ENCODE assay signal across 7 mouse cellular contexts in genomic region chr10:95416685-95417495, GRCm38 (mm10). TPM values are rescaled to one million over a fixed set of nuclear protein-coding genes. Genes with fewer than 3 reads are reported as not detected.
DNase-seq lines count a peak whose midpoint lies in the region; ATAC-seq and TF ChIP-seq lines count a peak whose summit lies in the region.

TSS of gene Socs2 (minus strand) at chr10:95417180.

- WGBS in intestine, postnatal 0 days: under 1% methylated on average over 54 of the region's 66 CpGs
- WGBS in midbrain, embryonic 10.5 days: under 1% methylated on average over 66 of the region's 66 CpGs

- H3K4me3 ChIP-seq in intestine, postnatal 0 days (ENCODE audit: low read depth, low read length): peak within 1 kb of the TSS; percentile 71
- H3K4me3 ChIP-seq in midbrain, embryonic 10.5 days: peak within 1 kb of the TSS; percentile 82

- H3K9me3 ChIP-seq in intestine, postnatal 0 days (ENCODE audit: control insufficient read depth): no peaks in the 10 kb centered on the region
- no peaks in the 10 kb centered on the region for H3K9me3 ChIP-seq in midbrain, embryonic 10.5 days (replicated peaks)

- intact Hi-C loops in left cerebral cortex, postnatal 36 days (cut with DNase I): loop anchor here (2.0 to 5.0 kb wide), 5 partner anchors 56 to 426 kb away; no protein-coding TSS in a partner anchor

- H3K4me1 ChIP-seq in intestine, postnatal 0 days (replicated peaks; ENCODE audit: control insufficient read depth, insufficient read depth, low read length): no peaks in the 10 kb centered on the region
- peaks cover 42% of the 10 kb centered on the region for H3K4me1 ChIP-seq in midbrain, embryonic 10.5 days

- TF ChIP-seq CTCF in intestine, postnatal 0 days (IDR thresholded peaks at IDR 0.05; ENCODE audit: low read depth): no peak

- peak; percentile 95 for DNase-seq in adrenal gland, postnatal 10 days
- peak; percentile 90 for DNase-seq in embryo, embryonic 11.5 days (ENCODE audit: low read depth, low spot score)
- no peak for DNase-seq in gonadal fat pad, adult 2 months (ENCODE audit: low read depth)
- peak; percentile 92 to 94 for DNase-seq in left cerebral cortex, postnatal 36 days (ENCODE audit: low spot score in 2 of 2)
- DNase-seq in midbrain, embryonic 10.5 days (ENCODE audit: low spot score): peak; percentile 91
- DNase-seq in skeletal muscle tissue, adult 2 months (ENCODE audit: low read depth, low spot score): peak; percentile 91

- H3K27ac ChIP-seq in intestine, postnatal 0 days (ENCODE audit: low read depth, low read length): peak within 1 kb of the TSS; percentile 94
- peak within 1 kb of the TSS; percentile 91 for H3K27ac ChIP-seq in midbrain, embryonic 10.5 days (replicated peaks)

- no peaks in the 10 kb centered on the region for H3K36me3 ChIP-seq in intestine, postnatal 0 days (ENCODE audit: control insufficient read depth, insufficient read depth)
- no peaks in the 10 kb centered on the region for H3K36me3 ChIP-seq in midbrain, embryonic 10.5 days

- peak within 1 kb of the TSS; percentile 93 for H3K4me2 ChIP-seq in intestine, postnatal 0 days (replicated peaks; ENCODE audit: low read depth)

- peak within 1 kb of the TSS; percentile 88 for H3K9ac ChIP-seq in intestine, postnatal 0 days (ENCODE audit: low read depth, low read length)

- H3K27me3 ChIP-seq in intestine, postnatal 0 days (replicated peaks; ENCODE audit: control insufficient read depth, insufficient read depth, low read length): no peaks in the 10 kb centered on the region
- H3K27me3 ChIP-seq in midbrain, embryonic 10.5 days (ENCODE audit: low read depth, poor library complexity, severe bottlenecking): peaks cover 49% of the 10 kb centered on the region

- peak; percentile 90 for ATAC-seq in intestine, postnatal 0 days

RNA-seq across cellular contexts. Expression of gene Socs2, which starts in this region (rescaled TPM):
- 10 to 100 TPM; 30.0 to 34.1 TPM for total RNA-seq in adrenal gland, postnatal 10 days (2021)
- 10.8 and 14.6 TPM in 2 replicates for polyA plus RNA-seq in gonadal fat pad, adult 2 months (2012; rRNA removed)
- polyA plus RNA-seq in intestine, postnatal 0 days (2015; fragmentation: Nextera tagmentation; extraction: Ambion mirVana): 158 and 160 TPM in 2 replicates
- total RNA-seq in left cerebral cortex, postnatal 36 days (2021): 10 to 100 TPM; 26.5 to 38.5 TPM
- 27.9 and 30.4 TPM in 2 replicates for polyA plus RNA-seq in midbrain, embryonic 10.5 days (2016; fragmentation: Nextera tagmentation; extraction: Ambion mirVana)
